Mouse (Mus musculus): ENCODE measurements around the gene Gm3194.
"Not testable (repeated sequence)": the region's sequence is repeated elsewhere in the genome, so short reads cannot be mapped to it uniquely, and the experiment has no call there.

GRCm38 (mm10) chr14:5483907-5484306, 28.6 kb upstream of the Gm3194 start, which contains the start of gene Gm3187:
- not testable (repeated sequence) for TF ChIP-seq POLR2A (IDR thresholded peaks at IDR 0.05; ENCODE audit: borderline replicate concordance, control insufficient read depth, low read depth, low read length); CTCF (IDR thresholded peaks at IDR 0.05; ENCODE audit: control insufficient read depth, insufficient read depth, low read length)
